Mouse (Mus musculus): Measurements from ENCODE around the gene Ube2h. TPM values are rescaled to one million over a fixed set of nuclear protein-coding genes. Genes with fewer than 3 reads are reported as not detected.

The Ube2h gene
- total and polyA plus RNA-seq, 3 experiments: 29.4 to 61.7 (median 61.5) TPM

DNA sequence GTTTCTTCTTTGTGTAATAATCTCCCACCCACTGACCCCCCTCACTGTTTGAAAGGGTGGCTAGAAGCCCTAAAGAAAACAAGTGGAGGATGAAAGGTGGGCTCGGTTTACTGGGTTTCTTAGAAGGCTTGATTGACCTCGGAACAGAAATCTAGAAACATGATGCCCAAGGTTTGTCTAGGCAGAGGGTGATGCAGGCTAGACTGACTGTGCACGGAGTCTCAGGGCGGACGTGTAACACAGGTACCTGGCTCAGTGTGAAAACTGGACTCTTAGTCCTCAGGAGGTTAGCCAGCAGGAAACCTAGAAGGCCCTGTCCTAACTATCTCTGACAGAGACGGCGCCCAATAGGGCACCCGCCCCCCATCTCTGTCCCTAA is 131.9 kb downstream of the Ube2h start:
- Histone ChIP-seq H3K4me3 (no peak overlapping the region), H3K9ac (ENCODE audit: low read depth, low read length) (no peak overlapping the region), H3K79me2 (replicated peaks; ENCODE audit: control insufficient read depth, insufficient read depth, low read length) (no peaks in the 10 kb centered on the region), H3K27ac (no peak overlapping the region), H3K4me1 (ENCODE audit: control insufficient read depth, insufficient read depth, low read length) (peaks cover 2% of the 10 kb centered on the region), H3K27me3 (ENCODE audit: control insufficient read depth, insufficient read depth, low read length) (peaks cover 51% of the 10 kb centered on the region), H3K36me3 (ENCODE audit: control insufficient read depth, insufficient read depth, low read length) (no peaks in the 10 kb centered on the region)
- intact Hi-C loops (cut with DNase I): no loop called here
- TF ChIP-seq CTCF (IDR thresholded peaks at IDR 0.05): no peak
- TF ChIP-seq EP300 (IDR thresholded peaks at IDR 0.05; ENCODE audit: insufficient read depth, low read depth, low read length): no peak
- TF ChIP-seq POLR2A (IDR thresholded peaks at IDR 0.05; ENCODE audit: insufficient read depth, low read depth, low read length): no peak
- no peak for DNase-seq
- 16% methylated on average over 8 of the region's 8 CpGs for WGBS

GRCm38 (mm10) chr6:30171967-30172366 is 132.4 kb downstream of the Ube2h start:
- intact Hi-C loops (cut with DNase I): no loop called here
- TF ChIP-seq EP300 (IDR thresholded peaks at IDR 0.05; ENCODE audit: insufficient read depth, low read depth, low read length): no peak
- no peak for TF ChIP-seq POLR2A (IDR thresholded peaks at IDR 0.05; ENCODE audit: insufficient read depth, low read depth, low read length)
- no peak for TF ChIP-seq CTCF (IDR thresholded peaks at IDR 0.05)
- no peaks in the 10 kb centered on the region for H3K79me2 ChIP-seq (replicated peaks; ENCODE audit: control insufficient read depth, insufficient read depth, low read length)
- no peaks in the 10 kb centered on the region for H3K36me3 ChIP-seq (ENCODE audit: control insufficient read depth, insufficient read depth, low read length)
- DNase-seq: no peak
- 38% methylated on average over 10 of the region's 10 CpGs for WGBS
- H3K4me1 ChIP-seq (ENCODE audit: control insufficient read depth, insufficient read depth, low read length): peaks cover 2% of the 10 kb centered on the region
- H3K4me3 ChIP-seq: no peak overlapping the region
- H3K27me3 ChIP-seq (ENCODE audit: control insufficient read depth, insufficient read depth, low read length): peaks cover 50% of the 10 kb centered on the region
- no peak overlapping the region for H3K27ac ChIP-seq
- H3K9ac ChIP-seq (ENCODE audit: low read depth, low read length): no peak overlapping the region

- intact Hi-C loops (cut with DNase I): no loop called here
- Histone ChIP-seq H3K9ac (ENCODE audit: low read depth, low read length) (no peak overlapping the region), H3K27ac (no peak overlapping the region), H3K79me2 (replicated peaks; ENCODE audit: control insufficient read depth, insufficient read depth, low read length) (no peaks in the 10 kb centered on the region), H3K4me3 (no peak overlapping the region), H3K27me3 (ENCODE audit: control insufficient read depth, insufficient read depth, low read length) (peaks cover 46% of the 10 kb centered on the region), H3K4me1 (ENCODE audit: control insufficient read depth, insufficient read depth, low read length) (no peaks in the 10 kb centered on the region; the same call in 1 of the 2 replicates), H3K36me3 (ENCODE audit: control insufficient read depth, insufficient read depth, low read length) (no peaks in the 10 kb centered on the region)
- no peak for DNase-seq
- 47% methylated on average over 8 of the region's 8 CpGs for WGBS
- no peak for TF ChIP-seq EP300 (IDR thresholded peaks at IDR 0.05; ENCODE audit: insufficient read depth, low read depth, low read length)
- TF ChIP-seq CTCF (IDR thresholded peaks at IDR 0.05): no peak
- TF ChIP-seq POLR2A (IDR thresholded peaks at IDR 0.05; ENCODE audit: insufficient read depth, low read depth, low read length): no peak
These were observed 133.1 kb downstream of the Ube2h start for GRCm38 (mm10) chr6:30171226-30171625.

GRCm38 (mm10) chr6:30169148-30169547 is 135.2 kb downstream of the Ube2h start:
- peaks cover 31% of the 10 kb centered on the region for H3K27me3 ChIP-seq (ENCODE audit: control insufficient read depth, insufficient read depth, low read length)
- no peak overlapping the region for H3K9ac ChIP-seq (ENCODE audit: low read depth, low read length)
- no peak overlapping the region for H3K4me3 ChIP-seq
- H3K4me1 ChIP-seq (ENCODE audit: control insufficient read depth, insufficient read depth, low read length): no peaks in the 10 kb centered on the region
- TF ChIP-seq EP300 (IDR thresholded peaks at IDR 0.05; ENCODE audit: insufficient read depth, low read depth, low read length) (no peak), CTCF (IDR thresholded peaks at IDR 0.05) (no peak), POLR2A (IDR thresholded peaks at IDR 0.05; ENCODE audit: insufficient read depth, low read depth, low read length) (no peak)
- H3K79me2 ChIP-seq (replicated peaks; ENCODE audit: control insufficient read depth, insufficient read depth, low read length): no peaks in the 10 kb centered on the region
- 86% methylated on average over 12 of the region's 12 CpGs for WGBS
- H3K27ac ChIP-seq: no peak overlapping the region
- no peak for DNase-seq
- H3K36me3 ChIP-seq (ENCODE audit: control insufficient read depth, insufficient read depth, low read length): no peaks in the 10 kb centered on the region
- intact Hi-C loops (cut with DNase I): no loop called here

DNA sequence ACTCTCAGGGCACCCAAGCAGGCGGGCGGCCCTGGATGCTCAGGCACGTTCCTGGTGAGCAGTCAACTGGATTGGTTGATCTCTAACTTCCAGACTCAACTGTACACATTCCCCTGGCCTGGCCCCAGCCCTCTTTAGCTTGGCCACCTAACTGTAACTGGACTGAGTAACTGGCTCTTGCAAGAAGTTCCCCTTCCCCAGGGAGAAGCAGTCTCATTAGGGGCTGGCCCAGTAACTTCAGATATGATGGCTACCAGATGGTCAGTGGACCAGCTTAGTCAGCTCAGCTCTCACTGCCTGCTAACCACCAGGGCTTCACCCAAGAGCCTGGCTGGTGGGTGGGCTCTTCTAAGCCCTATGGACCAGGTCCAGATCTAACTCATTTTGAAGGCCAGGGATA is 136.1 kb downstream of the Ube2h start:
- intact Hi-C loops (cut with DNase I): no loop called here
- no peak overlapping the region for H3K27ac ChIP-seq
- H3K36me3 ChIP-seq (ENCODE audit: control insufficient read depth, insufficient read depth, low read length): no peaks in the 10 kb centered on the region
- peak in 1 of 2 experiments; percentile 32 for DNase-seq
- no peaks in the 10 kb centered on the region for H3K4me1 ChIP-seq (ENCODE audit: control insufficient read depth, insufficient read depth, low read length)
- WGBS: 84% methylated on average over 3 of the region's 3 CpGs
- no peaks in the 10 kb centered on the region for H3K79me2 ChIP-seq (replicated peaks; ENCODE audit: control insufficient read depth, insufficient read depth, low read length)
- H3K9ac ChIP-seq (ENCODE audit: low read depth, low read length): no peak overlapping the region
- TF ChIP-seq EP300 (IDR thresholded peaks at IDR 0.05; ENCODE audit: insufficient read depth, low read depth, low read length): no peak
- no peak for TF ChIP-seq POLR2A (IDR thresholded peaks at IDR 0.05; ENCODE audit: insufficient read depth, low read depth, low read length)
- TF ChIP-seq CTCF (IDR thresholded peaks at IDR 0.05): no peak
- H3K27me3 ChIP-seq (ENCODE audit: control insufficient read depth, insufficient read depth, low read length): peaks cover 22% of the 10 kb centered on the region
- no peak overlapping the region for H3K4me3 ChIP-seq

DNA sequence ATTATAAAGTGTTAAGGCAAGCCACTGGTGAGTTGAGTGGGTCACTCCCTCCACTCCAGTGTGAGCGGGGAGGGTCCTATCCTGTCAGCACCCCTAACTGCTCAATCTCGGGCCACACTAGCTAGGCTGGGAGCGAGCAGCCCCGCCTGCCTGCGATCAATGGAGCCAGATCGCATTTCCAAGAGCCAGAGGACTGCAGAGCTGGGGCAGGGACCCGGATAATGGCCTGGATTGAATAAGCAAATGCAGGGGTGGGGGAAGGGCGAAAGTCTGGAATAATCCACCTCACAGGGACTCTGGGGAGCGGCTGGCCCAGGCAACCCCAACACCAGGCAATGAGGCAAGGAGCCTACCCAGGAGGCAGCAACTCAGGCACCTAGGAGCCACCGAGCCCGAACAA is 137.1 kb downstream of the Ube2h start:
- 58% methylated on average over 11 of the region's 11 CpGs for WGBS

More for the DNA sequence above, 137.1 kb downstream of the Ube2h start:
- Histone ChIP-seq H3K27ac (no peak overlapping the region), H3K27me3 (ENCODE audit: control insufficient read depth, insufficient read depth, low read length) (peaks cover 17% of the 10 kb centered on the region; the same call in 1 of the 2 replicates), H3K4me1 (ENCODE audit: control insufficient read depth, insufficient read depth, low read length) (no peaks in the 10 kb centered on the region), H3K79me2 (replicated peaks; ENCODE audit: control insufficient read depth, insufficient read depth, low read length) (no peaks in the 10 kb centered on the region), H3K4me3 (no peak overlapping the region), H3K36me3 (ENCODE audit: control insufficient read depth, insufficient read depth, low read length) (no peaks in the 10 kb centered on the region), H3K9ac (ENCODE audit: low read depth, low read length) (no peak overlapping the region)
- DNase-seq: no peak
- intact Hi-C loops (cut with DNase I): no loop called here
- TF ChIP-seq CTCF (IDR thresholded peaks at IDR 0.05) (no peak), EP300 (IDR thresholded peaks at IDR 0.05; ENCODE audit: insufficient read depth, low read depth, low read length) (no peak), POLR2A (IDR thresholded peaks at IDR 0.05; ENCODE audit: insufficient read depth, low read depth, low read length) (no peak)

Data from heart, adult 2 months (tissue).